Mouse (Mus musculus) 3134 (cell line): ENCODE results near the gene Mfsd2a.
"Not testable (repeated sequence)": the region's sequence is repeated elsewhere in the genome, so short reads cannot be mapped to it uniquely, and the experiment has no call there.

Experiments used
- DNase-seq: peaks from one replicate; pipeline ENCODE4 v3.0.0-alpha.2; 2011; ENCODE audit warnings: low spot score; ENCODE audit not compliant: insufficient read length; ENCODE audit errors: extremely low read depth

Mfsd2a gene

DNA sequence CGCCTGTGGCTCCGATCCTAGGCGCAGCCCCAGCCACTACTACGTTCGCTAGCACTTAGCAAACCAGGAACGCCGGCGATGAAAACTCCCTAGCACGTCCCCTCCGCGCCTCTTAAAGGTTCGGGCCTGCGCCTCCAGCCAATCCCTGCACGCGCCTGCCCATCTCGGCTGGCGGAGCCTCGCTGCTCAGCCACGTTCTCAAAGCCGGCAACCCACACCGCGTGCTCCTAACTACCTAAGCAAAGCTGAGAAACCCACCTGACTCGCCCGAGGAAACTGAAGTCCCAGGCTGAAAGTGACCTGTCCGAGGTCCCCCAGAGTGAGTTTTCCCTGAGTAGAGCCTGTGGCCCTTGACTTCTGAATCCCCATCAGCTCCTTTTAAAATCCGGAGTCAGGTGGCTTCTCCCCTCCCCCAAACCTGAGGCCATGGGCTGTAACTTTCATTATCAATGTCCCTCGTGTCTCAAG lies at the start of gene Mfsd2a:
TSS of gene Mfsd2a (minus strand) at position 89 of the 468 bp plus-strand sequence.
- DNase-seq, result no peak

DNA sequence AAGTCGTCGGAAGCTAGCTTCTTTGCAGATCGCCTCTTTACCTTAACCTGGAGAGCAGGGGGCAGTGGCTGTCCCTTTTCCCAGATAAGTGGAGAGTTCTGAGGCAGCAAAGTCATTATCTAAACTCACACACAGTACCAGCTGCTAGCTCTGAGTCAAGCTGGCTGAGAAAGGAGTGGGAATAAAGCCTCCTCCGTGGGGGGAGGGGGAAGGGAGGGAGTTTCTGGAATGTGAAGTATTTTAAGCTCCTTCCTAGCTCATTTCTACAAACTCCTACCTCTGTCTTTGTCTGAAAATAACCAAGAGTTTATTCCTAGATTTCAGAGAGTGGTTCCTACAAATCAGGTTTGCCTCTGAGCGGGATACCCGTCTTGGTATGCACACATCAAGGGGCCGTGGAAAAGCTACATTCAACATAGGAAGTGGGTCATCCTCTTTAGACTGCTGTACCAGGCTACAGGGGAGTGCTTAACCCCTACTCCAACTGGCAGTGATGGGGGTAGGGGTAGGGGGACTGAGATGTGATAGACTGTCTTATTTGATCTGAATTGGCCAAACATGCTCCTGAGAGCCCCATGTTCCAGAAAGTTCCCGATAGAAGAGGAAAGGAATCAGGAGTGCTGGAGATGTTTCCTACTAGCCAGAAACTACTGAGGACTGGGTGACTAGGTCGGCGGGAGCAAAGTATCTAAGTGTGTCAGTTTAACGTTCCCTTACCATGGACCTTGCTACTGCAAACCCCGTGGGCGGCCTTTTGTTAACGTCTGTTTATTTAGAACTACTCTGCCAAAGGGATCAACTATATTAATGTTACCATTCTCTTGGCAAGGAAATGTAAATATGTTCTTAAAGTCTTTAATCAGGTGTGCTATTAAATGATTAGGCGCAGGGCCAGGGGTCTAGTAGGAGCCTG lies 44.3 kb upstream of the Mfsd2a start:
- no peak for DNase-seq

DNA sequence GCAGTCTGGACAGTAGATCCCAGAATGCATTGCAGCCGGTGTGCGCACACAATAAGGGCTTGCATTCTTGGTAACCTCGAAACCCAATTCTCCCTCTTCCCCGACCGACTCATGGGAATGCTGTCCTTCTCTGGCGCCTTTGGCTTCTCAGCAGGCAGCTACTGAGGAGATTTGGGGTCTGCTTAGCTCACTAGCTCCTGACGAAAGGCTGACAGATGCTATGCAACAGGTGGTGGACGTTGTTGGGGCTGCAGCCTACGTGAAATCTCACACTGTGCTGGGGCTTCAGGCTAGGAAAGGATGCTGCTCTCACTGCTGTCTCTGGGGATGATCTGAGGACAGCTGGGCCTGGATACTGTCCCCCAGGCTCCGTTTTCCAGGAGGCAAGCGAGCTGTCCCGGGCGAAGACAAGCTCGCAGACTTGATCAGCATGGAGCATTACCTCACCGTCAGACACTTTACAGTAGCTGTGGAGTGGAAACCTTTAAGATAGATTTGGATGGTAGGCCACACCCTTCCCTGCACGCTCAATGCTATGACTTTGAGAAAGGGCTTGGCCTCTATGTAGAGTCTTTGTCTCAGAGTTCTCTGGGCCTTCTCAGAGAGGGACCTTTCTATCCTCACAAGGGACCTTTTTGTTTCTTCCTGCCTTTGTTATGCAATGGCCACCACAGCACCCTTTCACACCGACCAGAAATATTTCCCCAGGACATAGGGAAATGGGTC lies 39.8 kb upstream of the Mfsd2a start:
- no peak for DNase-seq

- no peak for DNase-seq
These were observed 39.1 kb upstream of the Mfsd2a start for GRCm38 (mm10) chr4:123000130-123000529.

DNA sequence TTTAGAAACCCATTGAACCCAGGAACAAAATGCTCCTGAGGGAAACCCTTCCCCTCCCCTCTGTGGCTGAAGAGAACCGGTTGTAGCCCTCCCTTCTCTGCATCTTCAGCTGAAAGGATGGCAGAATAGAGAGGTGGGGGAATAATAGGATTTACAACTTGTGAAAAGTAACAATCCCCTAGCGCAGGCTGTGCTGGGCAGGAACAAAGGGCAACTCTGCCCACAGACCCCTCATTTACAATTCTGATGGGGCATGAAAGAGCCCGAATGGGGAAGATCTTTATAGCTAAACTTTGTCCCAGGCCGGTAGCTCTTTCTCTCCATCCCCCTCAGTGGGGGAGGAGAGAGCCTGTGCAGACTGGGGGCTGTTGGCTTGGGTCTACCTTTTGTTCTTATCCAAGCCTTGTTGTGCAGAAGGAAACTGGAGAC lies 38.3 kb upstream of the Mfsd2a start:
- DNase-seq, result no peak

DNA sequence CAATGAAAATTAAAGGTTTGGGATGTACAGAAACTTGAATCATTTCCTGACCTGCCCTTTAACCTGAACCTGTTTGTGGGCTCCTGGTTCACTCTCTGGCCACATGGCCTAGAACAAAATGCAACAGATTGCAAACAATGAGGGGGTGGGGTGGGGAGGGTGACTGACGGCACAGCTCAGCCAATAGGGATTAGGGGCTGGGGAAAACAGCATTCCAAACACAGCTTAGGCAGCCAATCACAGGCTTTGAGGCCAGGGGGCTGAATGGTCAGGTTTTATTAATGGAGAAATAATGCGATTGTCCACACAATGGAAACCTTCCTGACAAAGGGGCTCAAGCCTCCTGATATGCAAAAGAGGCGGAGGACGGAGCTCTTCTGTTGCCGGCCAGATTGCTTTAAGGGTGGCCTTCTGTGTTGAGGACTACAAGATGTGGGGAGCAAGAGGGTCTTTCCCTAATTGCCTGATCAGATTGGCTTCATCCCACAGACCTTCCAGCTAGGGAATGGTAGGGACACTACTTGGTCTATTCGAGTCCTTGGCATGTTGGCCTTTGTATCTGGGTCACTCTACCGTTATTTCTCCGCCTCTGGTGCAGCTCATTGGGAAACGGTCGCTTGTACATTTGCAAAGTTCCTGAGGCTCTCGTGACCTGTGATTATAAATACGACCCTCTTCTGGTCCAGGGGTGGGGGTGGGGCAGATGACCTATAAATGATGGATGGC lies 37.7 kb upstream of the Mfsd2a start:
- no peak for DNase-seq

- DNase-seq, result no peak
These were observed 35.8 kb upstream of the Mfsd2a start for GRCm38 (mm10) chr4:122996618-122997381.

DNA sequence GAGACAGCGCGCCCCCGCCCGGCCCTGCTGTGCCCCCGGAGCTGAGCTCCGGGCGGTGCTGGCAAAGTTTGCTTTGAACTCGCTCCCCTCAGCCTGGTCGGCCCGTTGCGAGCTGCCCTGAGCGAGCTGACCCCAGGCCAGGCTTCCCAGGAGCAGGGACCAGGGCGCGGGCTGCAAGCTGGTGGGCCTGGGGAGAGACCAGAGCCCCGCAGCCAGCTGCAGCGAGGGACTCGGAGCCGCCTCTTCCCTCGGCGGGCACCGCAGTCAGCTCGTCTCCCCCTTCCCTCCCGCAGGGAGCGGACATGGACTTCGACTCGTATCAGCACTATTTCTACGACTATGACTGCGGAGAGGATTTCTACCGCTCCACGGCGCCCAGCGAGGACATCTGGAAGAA lies 35.2 kb upstream of the Mfsd2a start:
- DNase-seq, result no peak

DNA sequence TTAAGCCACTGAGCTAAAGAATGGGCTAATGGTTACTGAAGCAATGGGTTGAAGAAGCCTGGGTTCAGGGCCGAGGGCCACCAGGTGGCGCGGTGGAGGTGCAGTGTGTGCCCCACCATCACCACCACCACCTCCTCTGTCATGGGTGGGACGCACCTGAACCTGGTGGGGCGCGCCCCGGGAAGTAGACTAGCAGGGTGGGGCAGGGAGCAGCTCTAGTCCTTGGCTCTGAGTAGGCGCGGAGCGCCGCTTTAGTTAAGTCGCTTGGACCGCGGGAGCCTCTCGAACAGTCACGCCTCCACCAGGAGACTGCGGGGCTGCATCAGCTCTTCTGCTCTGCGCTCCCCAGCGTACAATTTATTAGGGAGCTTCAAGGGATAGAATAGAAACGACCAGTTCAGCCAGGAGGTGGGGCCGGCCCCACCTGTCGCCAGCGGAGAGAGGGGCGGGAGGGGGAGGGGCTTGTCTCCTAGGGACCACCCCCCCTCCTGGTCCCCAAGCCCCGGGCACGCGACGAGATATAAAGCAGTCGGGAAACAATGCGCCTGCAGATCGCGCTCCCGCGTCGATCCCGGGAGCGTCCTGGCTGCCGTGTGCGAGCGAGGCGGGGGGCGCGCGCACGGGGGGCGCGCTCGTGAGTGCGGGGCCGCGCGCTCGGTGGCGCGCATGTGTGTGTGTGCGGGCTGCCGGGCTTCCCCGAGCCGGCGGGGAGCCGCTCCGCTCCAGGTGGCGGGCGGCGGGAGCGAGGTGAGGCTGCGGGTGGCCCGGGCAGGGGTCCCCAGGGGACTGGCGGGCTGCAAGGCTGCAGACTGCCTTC lies 34.6 kb upstream of the Mfsd2a start, which contains the start of gene Mycl:
TSS of gene Mycl (plus strand) at position 249 of the 817 bp plus-strand sequence.
- DNase-seq, result no peak

- DNase-seq, result no peak
These were observed 31.3 kb upstream of the Mfsd2a start for GRCm38 (mm10) chr4:122992276-122992675.

- no peak for DNase-seq
These were observed 30.2 kb upstream of the Mfsd2a start for GRCm38 (mm10) chr4:122991177-122991576.

GRCm38 (mm10) chr4:122988004-122988403 lies 27.0 kb upstream of the Mfsd2a start:
- not testable (repeated sequence) for DNase-seq

GRCm38 (mm10) chr4:122987421-122987820 lies 26.4 kb upstream of the Mfsd2a start:
- DNase-seq, result no peak

DNA sequence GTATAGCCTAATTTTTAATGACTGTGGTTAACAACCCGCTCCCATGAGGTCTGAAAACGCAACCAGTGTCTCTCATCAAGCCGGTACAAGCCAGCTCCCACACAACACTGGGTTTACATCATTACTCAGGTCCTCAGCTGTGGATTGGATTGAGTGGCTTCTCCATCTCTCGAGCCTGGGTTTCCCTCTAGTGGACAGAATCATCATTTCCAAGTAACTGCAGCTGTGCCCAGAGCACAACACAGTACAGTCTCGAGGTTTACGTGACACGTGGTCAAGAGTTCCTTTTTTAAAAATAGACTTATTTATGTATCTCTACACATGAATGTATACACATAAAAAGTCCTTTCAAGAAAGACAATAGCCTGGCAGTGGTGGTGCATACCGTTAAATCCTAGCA lies 24.1 kb upstream of the Mfsd2a start:
- DNase-seq, result no peak

DNA sequence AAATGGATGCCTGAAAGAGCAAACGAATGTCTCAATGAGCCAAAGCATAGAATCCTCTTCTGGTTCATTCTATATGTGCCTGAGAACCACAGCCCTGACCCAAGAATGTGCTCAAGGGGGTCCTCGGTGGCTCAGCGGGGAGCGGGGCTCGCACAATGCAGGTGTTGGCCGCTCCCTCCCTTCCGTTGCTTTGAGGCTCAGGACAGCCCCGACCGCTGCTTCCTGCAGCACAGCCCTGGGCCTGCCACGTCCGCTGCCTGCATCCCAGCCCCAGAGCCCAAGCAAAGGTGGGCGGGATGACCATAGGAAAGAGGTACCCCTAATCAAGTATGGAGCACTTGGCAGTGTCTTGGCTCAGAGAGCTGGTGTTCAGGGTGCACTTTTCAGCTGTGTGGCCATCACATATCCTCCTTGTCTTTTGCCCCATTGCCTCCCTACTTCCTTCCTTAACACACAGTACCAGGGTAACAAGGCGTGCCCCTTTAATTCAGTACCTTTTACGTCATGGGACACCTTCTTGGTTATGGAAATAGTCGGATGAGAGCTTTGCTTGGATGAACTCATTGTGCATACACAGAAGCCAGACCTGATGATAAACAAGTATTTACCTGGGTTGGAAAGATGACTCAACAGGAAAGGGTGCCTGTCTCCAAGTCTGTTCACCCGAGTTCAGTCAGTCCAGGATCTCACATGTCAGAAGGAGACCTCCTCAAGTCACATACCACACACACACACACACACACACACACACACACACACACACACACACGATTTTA lies 22.7 kb upstream of the Mfsd2a start:
- DNase-seq, result no peak

DNA sequence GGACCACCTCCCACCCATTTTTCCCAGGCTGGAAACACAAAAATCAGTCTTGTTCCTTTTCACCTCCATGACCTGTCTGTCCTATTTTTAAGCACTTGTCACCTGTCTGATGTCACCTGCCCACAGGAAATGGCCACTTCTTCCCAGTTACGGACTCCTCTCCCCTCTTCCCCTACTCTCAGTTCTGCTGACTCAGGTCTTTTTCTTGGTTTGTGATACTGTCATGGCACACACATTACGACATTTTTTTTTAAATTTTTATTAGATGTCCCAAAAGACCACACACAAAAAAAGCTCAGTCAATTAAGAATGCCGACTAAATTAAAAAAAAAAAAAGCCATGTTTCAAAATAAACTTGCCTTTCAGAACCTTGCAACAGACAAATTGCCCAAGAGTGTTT lies 21.5 kb upstream of the Mfsd2a start:
- no peak for DNase-seq

- DNase-seq, result no peak
These were observed 20.9 kb upstream of the Mfsd2a start for GRCm38 (mm10) chr4:122981930-122982329.

DNA sequence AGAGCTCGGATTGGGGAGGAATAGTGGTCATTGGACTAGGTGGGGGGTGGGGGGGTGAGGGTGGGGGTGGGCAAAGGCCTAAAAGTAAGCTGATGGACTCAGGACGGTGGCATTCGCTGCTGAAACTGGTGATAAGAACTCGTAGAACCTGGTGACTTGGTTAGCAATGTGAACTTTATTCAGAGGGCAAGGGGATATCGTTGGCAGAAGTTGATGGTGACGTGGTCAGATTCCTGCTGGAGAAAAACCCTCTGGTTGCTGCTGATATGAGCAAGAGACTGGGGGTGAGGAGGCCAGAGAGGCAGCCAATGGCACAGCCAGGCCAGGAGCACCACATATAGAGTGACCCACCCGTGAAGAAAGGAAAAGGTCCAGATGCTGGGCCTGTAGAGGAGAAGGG lies 20.2 kb upstream of the Mfsd2a start:
- DNase-seq, result no peak

DNA sequence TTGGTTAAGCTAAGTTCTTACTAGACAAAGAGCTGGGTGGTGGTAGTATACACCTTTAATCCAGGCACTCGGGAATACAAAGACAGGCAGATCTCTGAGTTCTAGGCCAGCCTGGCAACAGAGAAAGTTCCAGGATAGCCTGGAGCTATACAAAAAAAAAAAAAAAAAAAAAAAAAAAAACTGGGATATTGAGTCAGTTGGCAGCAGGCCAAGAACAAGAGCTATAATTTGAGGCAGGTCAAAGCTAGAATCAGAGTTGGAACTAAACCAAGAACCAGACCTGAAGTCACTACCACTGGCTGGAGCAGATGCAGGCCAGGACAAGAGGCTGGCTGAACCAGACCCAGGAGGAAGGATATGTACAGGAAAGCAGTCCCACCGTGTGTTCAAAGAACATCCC lies 19.7 kb upstream of the Mfsd2a start:
- no peak for DNase-seq
